Mouse (Mus musculus): ENCODE results near the gene Fanca.

Gene Fanca

DNA sequence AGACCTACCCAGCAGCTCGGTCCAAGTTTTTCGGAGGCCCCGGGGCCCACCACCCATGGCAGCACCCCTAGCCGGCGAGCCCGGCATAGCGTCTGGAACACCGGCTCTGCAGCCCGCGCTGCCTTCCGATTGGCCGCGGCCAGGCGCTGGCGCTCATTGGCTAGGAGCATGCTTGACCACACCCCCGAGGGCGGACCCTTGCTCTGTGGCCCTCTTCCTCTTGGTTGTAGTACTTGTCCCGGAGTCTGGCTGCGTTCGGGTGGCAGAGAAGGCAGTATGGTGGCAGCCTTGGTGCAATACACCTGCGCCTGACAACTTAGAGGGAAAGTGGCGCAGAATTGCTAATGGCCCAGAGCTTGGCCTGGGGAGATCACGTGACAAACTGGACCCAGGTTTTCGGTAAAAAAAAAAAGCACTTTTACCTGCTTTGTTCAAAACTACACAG lies at the start of gene Fanca:
Gene Fanca (minus strand): TSS at position 110 of the 445 bp plus-strand sequence.
- peak; percentile 98 for DNase-seq (ENCODE audit: low read depth, low spot score)

DNA sequence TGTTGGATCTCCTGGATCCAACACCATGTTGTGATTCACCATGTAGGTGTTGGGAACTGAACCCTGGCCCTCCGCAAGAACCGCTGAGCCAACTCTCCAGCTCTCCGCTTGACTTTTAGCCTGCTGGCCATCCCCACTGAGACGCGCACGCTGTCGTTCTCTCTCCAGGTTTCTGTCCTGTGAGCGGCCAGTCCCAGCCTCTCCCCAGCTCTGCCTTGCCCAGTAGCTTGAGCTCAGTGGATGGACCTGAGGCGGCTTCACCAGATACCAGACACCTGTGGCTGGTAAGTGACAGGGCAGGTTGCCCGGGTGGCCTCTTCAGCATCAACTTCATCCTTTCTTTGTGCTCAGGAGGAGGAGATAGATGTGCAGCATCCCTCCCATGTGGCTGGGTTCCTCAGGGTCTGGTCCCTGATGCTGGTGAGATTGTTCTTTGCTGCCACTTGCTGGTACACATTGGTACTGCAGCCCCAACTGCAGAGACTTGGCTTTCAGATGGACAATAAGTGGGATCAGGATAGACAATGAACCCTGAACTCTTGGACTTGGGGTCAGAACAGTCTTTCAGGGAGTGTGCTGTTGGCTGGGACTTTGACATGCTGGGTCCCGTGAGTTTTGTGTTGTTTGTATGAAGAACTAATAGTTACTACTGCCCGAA lies 42.8 kb upstream of the Fanca start:
- peak; percentile 80 for DNase-seq (ENCODE audit: low read depth, low spot score)

DNA sequence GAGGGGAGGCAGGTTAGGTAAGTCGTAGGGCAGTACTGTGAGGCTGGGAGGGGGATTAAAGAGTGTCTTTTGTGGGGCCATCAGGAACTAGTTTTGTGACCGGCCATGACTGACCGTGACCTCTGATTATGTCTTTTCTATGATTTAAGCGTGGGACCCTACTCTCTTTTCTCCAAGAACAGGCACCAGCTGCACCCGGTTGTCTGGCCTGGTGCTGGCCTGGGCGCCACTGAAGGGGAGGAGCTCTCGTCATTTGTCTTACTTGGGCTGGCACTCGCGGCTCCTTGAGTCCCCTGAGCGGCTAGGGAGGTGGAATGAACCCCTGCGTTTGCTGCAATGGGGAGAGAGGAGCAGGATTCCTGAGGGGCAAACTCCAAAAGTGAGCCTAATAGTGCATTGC lies 34.8 kb upstream of the Fanca start:
- no peak for DNase-seq (ENCODE audit: low read depth, low spot score)

DNA sequence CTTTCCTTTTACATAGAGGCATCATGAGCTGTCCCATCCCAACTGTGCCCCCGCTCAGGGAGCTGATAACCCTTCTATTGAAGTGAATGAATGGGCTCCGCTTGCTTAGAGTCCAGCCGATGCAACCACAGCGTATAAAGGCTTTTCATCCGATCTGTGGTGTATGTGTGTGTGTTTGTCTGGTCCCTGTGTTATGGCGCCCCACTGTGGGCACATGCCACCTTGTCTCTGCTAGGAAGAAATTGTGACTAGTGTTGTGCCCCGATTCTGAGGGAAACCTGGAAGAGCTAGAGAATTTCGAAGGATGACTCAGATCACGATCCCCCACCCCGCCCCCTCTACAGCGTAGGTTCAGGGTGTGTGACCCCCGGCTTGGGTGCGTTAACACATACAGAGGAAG lies 34.4 kb upstream of the Fanca start:
- DNase-seq (ENCODE audit: low read depth, low spot score), result peak; percentile 76

DNA sequence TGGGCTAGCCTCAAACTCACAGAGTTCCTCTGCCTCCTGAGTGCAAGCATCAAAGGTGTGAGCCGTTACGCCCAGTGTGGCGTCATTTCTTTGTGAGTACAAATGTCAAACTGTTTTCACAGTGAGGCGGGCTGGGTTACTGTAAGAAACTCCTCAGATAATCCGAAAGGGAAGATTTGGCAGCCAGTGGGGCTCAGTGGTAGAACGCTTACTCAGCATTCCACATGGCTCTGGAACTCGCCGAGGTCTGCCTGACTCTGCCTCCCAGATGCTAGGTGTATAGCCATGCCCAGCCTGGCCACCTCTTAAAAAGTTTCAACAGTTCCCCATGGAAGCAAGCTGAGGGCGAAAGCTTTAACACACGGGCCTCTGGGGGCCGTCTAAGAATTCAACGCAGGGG lies 33.7 kb upstream of the Fanca start:
- no peak for DNase-seq (ENCODE audit: low read depth, low spot score)

DNA sequence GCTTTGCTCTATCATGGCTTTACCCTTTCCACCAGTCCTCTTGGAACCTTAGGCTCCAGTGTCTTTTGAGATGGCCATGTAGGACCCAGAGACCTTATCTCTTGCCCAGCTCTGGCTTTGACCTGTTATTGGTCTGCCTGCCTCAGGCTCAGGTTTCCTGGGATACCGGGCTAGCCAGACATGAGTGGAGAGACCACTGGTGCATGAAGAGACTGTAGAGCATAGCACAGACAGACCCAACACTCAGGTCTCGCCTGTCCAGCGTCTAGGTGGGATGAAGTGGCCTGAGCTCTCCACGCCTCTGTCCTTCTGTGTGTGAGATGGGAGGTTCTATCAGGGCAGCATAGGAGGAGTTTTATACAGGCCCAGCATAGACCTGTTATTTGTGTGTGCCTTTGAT lies 30.7 kb upstream of the Fanca start:
- DNase-seq (ENCODE audit: low read depth, low spot score), result no peak

DNA sequence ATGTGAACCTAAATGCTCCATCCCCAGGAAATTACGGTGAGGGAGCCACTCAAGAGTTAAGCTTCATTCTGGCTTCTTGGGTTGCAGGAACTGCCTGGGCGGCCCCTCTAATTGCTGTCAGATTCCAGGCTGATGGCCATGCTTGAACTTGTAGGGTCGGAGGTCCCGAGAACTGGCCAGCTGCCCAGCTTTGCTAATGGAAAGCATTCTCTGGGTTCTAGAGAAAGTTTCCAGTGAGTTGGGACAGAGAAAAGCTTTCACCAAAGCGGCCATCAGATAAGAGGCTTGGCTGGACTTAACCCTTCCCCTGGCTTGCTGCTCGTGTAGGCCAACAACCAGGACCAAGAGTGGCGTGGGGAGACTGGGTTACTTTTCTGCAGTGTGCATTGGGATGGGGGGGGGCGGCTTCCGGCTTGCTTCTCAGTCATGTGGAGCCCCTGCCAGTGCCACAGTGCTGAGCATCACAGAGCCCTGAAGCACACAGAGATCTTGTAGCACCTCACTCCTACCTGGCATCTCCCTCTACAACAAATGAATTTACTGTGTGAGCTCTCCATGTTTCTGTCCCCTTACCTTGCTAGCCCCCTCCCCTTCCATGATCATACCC lies 30.0 kb upstream of the Fanca start:
- DNase-seq (ENCODE audit: low read depth, low spot score), result no peak

DNA sequence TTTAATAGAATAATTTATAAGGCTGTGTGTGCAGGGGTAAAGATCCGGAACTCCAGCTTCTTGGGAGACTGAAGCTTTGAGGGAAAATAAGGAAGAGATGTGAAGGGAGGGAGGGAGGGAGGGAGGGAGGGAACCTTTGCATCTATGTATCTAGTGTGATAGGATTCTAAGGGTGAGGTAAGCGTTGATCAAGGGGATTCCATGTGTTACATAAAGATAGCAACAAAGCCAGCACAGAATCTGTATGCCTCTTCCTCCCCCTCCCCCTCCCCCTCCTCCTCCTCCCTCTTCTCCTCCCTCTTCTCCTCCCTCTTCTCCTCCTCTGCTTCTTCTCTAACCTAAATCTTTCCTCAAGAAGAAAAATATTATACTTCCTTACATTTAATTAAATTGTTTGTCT lies 28.9 kb upstream of the Fanca start:
- no peak for DNase-seq (ENCODE audit: low read depth, low spot score)

DNA sequence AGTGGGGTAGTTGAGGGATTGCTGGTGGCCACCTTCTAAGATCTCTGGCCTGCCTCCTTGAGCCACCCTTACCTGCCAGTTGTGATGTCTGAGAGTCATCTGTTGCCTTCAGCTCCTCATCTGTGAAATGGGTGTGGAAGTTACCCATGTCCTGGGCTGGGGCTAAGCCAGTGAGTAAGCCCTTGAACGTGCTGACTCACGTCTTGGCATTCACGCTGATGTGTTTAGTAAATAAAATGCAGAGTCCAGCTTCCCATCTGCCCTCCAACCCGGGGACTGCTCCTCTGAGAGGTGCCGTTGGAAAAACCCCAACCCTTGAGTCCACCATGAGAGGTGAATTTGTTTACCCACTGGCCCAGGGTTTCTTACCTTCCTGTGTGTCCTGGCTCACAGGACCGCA lies 27.5 kb upstream of the Fanca start:
- DNase-seq (ENCODE audit: low read depth, low spot score), result no peak

DNA sequence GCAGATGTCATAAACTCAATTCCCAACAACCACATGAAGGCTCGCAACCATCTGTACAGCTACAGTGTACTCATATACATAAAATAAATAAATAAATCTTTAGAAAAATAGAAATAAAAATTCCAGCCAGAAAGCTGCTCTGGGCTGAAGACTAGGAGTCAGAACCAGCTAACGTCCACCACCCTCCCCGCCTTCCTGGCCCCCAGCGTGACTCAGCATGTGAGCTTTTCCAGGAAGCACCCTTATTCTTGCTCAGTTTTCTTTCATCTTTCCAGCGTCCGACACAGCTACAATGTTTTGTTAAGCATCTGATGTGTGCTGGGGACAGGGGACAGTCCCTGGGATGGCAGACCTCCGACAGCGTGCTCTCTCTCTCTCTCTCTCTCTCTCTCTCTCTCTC lies 26.8 kb upstream of the Fanca start:
- DNase-seq (ENCODE audit: low read depth, low spot score), result no peak

DNA sequence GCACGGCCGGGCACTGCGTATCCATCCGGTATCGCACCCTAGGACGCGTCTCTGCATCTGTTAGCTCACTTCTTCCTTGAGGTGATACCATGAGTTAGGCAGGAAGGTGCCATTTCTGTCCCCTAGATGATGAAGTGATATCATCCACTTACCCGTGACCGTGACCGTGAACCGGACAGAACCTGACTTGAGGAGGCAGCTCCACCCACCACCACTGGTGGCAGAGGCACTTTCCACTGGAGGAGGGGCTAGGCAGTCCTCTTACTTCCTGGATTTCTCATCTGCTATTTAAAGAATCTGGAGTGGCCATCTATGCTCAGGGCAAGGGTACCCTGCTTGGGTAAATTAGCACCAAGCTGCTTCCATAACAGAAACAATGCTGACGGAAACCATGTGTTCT lies 25.0 kb upstream of the Fanca start:
- DNase-seq (ENCODE audit: low read depth, low spot score), result peak; percentile 88

DNA sequence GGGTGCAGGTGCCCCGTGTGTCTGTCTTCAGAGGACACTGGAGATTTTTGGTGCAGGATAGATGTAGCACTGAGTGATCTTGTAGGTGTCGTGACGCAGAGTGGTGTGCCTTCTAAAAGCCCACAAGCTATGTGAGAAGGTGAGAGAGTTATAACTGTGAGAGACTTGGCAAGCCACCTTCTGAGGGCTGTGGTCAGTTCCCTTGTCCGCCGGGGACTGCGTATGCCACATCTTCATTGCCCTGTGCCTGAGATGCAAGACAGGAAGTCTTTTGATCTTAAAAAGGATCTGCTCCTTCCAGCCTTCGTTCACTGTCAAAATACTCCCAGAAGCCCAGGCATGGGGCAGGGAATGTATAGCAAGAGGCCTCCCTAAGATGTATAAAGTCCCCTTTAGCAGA lies 24.5 kb upstream of the Fanca start:
- DNase-seq (ENCODE audit: low read depth, low spot score), result no peak

DNA sequence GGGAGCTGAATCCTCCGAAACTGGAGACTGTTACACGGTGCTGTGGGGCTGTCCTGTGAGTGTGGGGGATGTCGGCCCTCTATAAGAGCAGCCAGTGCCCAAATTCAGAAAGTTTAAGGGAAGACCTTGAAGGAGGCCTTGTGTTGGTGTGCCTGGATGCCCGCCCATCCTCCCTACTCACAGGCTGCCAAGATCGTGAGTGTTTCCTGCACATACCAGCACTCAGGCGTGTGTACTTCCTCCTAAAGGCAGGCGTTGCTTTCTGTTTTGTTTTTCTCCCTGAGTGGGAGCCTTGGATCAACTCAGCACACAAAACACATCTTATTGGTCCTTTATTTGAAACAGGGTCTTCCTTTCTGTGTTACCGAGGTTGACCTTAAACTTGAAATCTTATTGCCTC lies 23.9 kb upstream of the Fanca start:
- DNase-seq (ENCODE audit: low read depth, low spot score), result no peak

DNA sequence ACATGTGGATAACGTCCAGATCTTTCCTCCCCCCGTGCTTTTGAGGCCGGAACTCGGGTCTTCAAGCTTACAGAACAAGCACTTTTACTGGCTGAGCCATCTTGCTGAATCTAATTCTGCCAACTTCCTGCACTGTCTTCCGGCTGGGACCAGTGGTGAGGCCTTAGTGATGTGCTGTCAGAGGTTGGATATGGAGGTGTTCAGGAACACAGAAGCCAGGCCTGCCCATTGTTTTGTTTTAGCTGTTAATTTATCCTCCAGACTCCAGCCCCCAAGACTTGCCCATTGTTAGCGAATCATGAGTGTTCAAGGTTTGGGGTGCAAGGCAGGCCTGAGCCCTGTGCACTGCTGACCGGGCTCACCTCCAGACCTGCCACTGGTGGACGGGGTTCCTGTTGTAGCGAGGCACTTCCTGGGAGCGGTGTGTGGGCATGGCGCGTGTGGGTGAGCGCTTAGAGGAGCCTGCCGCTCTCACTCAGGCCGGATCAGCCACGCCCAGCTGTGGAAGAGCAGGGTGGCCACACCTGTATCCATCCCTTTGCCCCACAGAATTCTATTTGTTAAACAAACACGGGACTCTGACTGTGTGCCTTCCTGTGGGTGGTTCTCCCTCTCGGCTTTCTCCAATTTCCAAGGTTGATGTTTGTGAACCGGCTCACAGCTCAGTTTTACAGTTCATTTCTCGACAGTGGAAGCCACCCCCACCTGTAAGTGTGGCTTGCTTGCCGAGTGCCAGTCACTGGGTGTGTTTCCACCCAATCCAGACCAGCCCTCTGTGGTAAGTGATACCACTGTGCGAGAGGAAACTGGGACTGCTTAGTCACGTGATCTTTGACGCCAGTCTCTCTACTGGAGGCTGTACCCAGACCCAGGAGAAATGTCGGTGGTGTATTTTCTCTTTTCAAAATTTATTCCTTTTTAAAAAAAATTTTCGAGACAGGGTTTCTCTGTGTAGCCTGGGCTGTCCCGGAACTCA lies 23.0 kb upstream of the Fanca start:
- peak; percentile 93 for DNase-seq (ENCODE audit: low read depth, low spot score)

DNA sequence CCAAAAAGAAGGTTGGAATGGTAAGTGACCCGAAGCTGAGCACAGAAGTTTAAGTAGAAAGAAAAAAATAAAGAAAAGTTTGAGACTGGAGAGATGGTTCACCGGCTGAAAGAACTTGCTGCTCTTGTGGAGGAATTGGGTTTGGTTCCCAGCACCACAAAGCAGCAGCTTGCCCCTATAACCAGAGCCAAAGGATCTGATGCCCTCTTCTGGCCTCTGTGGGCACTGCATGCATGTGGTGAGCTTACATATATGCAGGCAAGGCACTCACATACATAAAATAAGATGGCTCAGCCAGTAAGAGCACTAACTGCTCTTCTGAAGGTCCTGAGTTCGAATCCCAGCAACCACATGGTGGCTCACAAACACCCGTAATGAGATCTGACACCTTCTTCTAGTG lies 21.7 kb upstream of the Fanca start:
- DNase-seq (ENCODE audit: low read depth, low spot score), result peak; percentile 97

DNA sequence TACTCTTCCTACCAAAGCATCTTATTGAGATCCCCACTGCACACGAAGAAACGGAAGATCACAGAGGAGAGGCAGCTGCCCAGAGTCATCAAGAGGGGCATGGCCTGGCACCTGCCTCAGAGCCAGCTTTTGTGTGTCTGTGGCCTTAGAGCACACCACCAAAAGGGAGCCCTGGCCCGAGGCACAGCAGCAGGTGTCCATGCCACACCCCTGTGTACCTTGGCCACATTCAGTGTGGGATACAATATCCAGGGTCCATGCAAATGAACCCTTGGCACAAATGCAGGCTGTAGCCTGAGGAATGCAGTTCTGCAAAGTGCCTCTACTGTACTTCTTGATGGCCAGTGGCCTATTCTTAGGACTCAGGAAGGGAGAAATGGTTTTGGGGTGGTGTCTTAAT lies 19.1 kb upstream of the Fanca start:
- DNase-seq (ENCODE audit: low read depth, low spot score), result no peak

DNA sequence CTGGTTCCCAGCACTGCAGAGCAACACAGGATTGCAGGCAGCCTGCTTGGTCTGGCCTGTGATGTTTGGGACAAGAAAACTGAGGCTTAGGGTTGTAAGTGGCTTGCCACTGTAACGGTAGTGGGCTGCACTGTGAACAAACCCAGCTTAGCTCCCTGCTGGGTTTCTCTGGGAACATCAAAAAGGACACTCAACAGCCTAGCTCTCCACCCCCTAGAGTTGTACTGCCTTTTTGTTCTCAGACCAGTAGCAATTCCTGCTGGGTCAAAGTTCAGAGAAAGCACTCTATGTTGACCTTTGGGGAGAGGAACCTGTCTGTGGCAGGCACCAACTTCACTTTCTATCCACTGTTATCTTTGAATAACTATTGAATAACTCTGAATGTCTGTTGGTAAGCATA lies 16.1 kb upstream of the Fanca start:
- DNase-seq (ENCODE audit: low read depth, low spot score), result peak; percentile 91

DNA sequence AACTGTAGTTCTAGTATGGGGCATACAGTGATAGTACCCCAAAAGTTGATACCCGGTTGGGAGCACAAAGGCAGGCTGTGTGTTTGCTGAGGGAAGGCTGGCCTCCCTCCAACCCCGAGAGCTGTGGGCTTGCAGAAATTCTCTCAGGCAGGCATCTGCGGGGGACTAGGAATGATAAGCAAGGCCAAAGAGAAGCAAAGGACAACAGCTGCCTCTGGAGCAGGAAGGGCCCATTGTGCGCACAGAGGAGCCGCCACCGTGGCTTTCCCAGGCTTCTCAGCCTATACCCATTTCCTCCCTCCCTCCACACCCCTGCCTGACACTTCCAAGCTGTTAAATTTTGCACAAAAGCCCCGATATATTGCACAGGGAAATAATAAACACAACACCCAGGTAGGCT lies 15.5 kb upstream of the Fanca start:
- peak; percentile 50 for DNase-seq (ENCODE audit: low read depth, low spot score)

DNA sequence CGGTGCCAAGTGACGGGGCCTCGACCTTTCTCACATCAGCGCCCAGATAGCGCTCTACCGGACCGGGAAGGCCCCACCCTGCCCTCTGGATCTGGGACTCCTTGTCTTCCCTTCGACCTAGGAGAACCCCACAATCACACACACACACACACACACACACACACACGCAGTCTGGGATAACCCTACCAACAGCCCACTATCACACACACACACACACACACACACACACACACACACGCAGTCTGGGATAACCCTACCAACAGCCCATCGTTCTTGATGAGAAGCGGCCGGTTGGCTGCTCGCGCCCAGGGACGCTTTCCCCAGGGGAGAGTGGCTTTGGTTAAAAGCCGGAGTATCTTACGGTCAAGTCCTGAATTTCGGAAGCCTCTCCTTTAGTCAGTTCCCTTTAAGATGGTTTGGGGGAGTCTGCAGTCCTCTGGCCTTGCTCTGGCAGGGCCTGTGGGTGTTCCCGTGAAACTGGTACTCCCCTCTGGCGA lies 14.8 kb upstream of the Fanca start:
- DNase-seq (ENCODE audit: low read depth, low spot score), result no peak

DNA sequence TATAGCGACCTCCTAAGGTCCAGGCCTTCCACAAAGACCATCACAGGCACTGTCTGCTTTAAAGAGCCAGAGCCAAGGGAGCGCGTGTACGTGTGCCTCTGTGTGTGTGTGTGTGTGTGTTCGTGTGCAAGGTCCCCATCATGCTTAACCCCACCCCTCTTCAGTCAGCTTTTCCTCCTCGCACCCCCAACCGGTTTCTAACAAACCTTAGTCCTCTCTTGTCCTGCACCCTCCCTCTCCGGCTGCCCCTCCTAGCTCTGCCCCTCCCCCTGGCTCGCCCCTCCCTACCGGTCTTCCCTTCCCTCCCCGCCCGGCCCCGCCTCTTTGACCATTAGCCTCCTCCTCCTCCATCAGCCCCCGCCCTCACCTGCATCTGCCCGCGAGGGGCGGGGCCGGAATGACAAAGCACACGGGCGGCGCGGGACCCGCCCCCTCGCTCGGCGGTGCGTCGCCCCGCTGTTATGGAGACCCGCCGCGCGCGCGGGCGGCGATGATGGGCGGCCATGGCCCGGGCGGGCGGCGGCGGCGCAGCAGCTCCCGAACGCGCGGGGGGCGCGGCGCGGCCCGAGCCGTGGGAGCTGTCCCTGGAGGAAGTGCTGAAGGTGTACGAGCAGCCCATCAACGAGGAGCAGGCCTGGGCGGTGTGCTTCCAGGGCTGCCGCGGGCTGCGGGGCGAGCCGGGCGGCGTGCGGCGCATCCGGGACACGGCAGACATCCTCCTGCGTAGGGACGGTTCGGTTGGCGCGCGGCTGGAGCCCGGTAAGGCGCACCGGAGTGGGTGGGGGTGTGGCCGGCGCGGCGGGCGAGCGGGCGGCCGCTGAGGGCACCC lies 14.1 kb upstream of the Fanca start, which contains the start of gene Spire2:
Gene Spire2 (plus strand): TSS at position 452 of the 829 bp plus-strand sequence.
- DNase-seq (ENCODE audit: low read depth, low spot score), result peak; percentile 95

DNA sequence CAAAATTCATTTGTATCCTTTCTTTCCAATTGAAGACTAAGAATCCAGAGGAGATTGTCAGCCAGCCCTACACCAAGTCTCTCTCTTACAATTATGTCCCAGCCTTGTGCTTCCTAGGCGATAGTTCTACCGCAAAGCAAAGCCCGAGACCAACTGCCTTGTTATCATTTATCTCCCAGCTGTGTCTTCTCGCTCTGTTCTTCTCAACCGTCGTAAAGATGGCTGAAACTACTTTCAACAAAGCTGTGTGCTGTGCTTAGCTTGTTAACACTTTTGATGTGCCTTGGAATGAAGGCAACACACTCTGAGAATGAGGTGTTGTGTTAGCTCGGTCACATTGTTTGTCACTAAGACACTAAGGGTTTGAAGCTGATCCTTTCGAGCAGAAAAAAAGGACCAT lies 13.4 kb upstream of the Fanca start:
- DNase-seq (ENCODE audit: low read depth, low spot score), result no peak
